Mouse (Mus musculus) macrophage (primary cell): ENCODE data around the gene Eno1. TPM values are rescaled to one million over a fixed set of nuclear protein-coding genes. Genes with fewer than 3 reads are reported as not detected.

Source experiments
- H3K27ac ChIP-seq: fragments of 350-480 bp; formaldehyde crosslinking; 2 replicates; pipeline ENCODE4 v1.9.0; 2021
- H3K36me3 ChIP-seq: fragments of 350-480 bp; formaldehyde crosslinking; 2 replicates; pipeline ENCODE4 v1.9.0; 2021; ENCODE audit errors: inconsistent target
- H3K4me3 ChIP-seq: fragments of 350-480 bp; formaldehyde crosslinking; 2 replicates; pipeline ENCODE4 v1.9.0; 2021; ENCODE audit errors: inconsistent target
- H3K79me2 ChIP-seq: fragments of 350-480 bp; formaldehyde crosslinking; 2 replicates; pipeline ENCODE4 v1.9.0; 2021; ENCODE audit errors: inconsistent target
- WGBS: methylation state at CpG from one replicate; pipeline ENCODE4 v1.1.7; 2026; ENCODE audit warnings: inconsistent platforms; ENCODE audit not compliant: missing documents; 5-methylcytosine and 5-hydroxymethylcytosine counted together
- polyA plus RNA-seq: library from polyadenylated mRNA; stranded (reverse); fragments of 250-400 nt; gene quantifications from 3 replicates; pipeline ENCODE4 v1.2.4, GENCODE M21; 2018; ENCODE audit warnings: inconsistent platforms

Eno1 gene
- polyA plus RNA-seq, 1 experiment from 2014 or later, result 167 TPM

DNA sequence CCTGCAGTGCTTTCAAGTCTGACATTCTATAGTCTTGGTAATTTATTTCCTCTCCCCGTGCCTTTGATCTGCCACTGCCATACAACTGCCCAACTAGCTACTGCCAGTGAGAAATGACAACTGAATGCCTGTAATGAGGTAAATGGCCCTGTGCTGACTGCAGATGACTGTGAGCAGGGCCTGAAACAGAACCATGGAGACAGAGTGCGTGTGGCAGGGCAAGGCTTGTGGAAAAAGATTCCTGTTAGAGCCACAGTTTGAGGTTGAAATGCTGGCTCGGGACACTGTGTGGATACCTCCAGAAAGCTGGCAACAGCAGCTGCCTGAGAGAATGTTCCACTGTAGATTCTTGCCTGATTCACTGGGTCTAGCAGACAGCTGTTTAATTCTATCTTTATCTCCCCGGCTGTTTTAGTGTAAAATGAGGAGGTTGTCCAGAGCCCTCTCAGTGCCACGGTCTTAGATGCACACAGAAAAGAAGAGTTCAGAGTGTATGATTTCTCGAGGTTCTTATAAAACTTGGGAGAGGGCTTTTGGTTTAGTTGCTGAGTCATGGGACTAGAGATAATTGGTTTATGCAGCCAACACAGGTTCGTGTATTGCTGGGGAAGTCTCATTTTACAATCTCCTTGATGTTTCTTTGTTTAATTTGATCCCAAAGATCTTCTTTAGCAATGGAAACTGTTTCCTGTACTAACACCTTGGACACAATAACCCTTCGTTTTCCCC, 1.8 kb upstream of the Eno1 start:
- H3K36me3 ChIP-seq, result no peaks in the 10 kb centered on the region
- 84% methylated on average over 8 of the region's 8 CpGs for WGBS
- peaks cover 28% of the 10 kb centered on the region for H3K79me2 ChIP-seq
- no peak overlapping the region for H3K27ac ChIP-seq
- no peak overlapping the region for H3K4me3 ChIP-seq

- Histone ChIP-seq H3K4me3 (no peak overlapping the region), H3K79me2 (peaks cover 36% of the 10 kb centered on the region), H3K27ac (0 out of 2 replicates have a peak overlapping the region, but pooled peaks have one; percentile 94), H3K36me3 (0 out of 2 replicates have a peak, but pooled peaks cover 2% of the 10 kb centered on the region)
- whole genome bisulfite sequencing, result 93% methylated on average over 4 of the region's 4 CpGs
Measured at GRCm38 (mm10) chr4:150235585-150235984, 936 bp upstream of the Eno1 start.

- peaks cover 5% of the 10 kb centered on the region; the same call in 1 of the 2 replicates for H3K36me3 ChIP-seq
- H3K27ac ChIP-seq, result peak overlapping the region; percentile 94
- WGBS, result 84% methylated on average over 8 of the region's 8 CpGs
- H3K4me3 ChIP-seq, result peak overlapping the region; percentile 29
- H3K79me2 ChIP-seq, result peaks cover 41% of the 10 kb centered on the region
Measured at GRCm38 (mm10) chr4:150236031-150236430, 490 bp upstream of the Eno1 start.

GRCm38 (mm10) chr4:150237636-150238361, 1.3 kb downstream of the Eno1 start:
- Histone ChIP-seq H3K27ac (peak overlapping the region; percentile 94), H3K79me2 (peaks cover 58% of the 10 kb centered on the region), H3K4me3 (peak overlapping the region; percentile 87), H3K36me3 (peaks cover 19% of the 10 kb centered on the region; the same call in 1 of the 2 replicates)
- WGBS, result 3% methylated on average over 21 of the region's 21 CpGs

DNA sequence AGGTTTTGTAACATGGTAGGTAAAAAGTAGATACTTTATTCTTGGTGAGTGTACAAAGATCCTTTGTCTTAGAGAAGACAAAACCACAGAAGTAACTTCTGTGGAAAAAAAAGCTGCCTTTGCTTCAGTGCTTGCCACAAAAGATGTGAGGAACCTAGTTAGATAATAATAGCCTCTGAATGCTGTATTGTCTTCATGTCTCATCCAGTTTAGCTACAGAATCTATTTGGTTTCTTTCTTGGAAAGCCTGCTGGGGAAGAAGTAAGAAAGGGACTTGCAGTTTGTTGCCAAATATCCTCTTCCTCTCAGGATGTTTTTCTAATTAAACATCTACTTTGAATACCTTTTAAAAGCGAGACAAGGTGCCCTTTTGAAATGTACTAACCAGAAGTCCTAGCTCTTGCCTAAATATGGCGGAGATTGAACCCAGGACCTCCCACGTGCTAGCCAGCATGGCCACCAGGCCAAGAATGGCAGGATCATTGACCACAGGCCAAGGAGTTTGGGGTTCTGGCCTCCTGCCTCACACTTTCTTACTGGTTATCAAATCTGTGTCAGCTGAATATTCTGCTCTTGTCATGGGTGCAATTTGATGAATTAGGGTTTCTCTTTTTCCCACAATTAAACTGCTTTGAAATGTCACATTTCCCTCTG, 2.0 kb downstream of the Eno1 start:
- 35% methylated on average over 3 of the region's 3 CpGs for WGBS
- Histone ChIP-seq H3K4me3 (peak overlapping the region; percentile 87), H3K27ac (peak overlapping the region; percentile 94), H3K36me3 (peaks cover 20% of the 10 kb centered on the region; the same call in 1 of the 2 replicates), H3K79me2 (peaks cover 66% of the 10 kb centered on the region)

DNA sequence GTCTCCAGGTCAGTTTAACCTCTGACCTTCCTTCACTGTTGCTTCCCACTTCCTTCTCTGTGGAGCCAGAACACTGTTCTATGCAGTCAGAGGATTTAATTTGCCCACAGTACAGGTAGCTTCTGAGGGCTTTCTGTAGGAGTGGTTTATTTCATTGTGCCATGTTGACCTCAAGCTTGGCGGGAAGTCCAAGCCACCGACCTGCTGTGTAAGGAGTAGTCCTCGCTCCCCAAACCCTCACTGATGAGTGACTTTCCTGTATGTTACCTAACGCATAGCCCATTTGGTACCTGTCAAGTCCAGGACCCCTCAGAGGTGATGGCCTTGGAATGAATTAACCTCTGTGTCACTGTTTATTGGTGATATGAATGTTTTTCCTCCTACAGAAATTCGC, 2.6 kb downstream of the Eno1 start:
- Histone ChIP-seq H3K27ac (peak overlapping the region; percentile 94), H3K4me3 (peak overlapping the region; percentile 87), H3K79me2 (peaks cover 71% of the 10 kb centered on the region), H3K36me3 (peaks cover 26% of the 10 kb centered on the region; the same call in 1 of the 2 replicates)
- WGBS, result 49% methylated on average over 5 of the region's 5 CpGs

DNA sequence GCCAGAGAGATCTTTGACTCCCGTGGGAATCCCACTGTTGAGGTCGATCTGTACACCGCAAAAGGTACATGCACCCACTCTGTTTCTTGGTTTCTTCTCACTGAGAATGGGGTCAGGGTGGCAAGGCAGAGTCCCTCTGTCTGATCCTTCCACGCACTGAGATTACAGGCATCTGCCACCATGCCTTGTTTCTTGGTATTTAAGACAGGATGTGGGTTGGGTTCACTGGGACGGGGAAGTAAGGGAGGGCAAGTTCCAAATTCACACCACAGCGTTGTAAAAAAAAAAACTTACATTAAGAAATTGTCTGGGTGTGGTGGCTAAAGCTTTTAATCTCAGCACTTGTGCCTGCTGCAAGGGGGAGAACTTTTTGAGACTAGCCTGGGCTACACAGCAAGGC, 3.0 kb downstream of the Eno1 start:
- H3K27ac ChIP-seq, result peak overlapping the region; percentile 94
- peaks cover 75% of the 10 kb centered on the region for H3K79me2 ChIP-seq
- H3K4me3 ChIP-seq, result peak overlapping the region; percentile 87; the same call in 1 of the 2 replicates
- peaks cover 30% of the 10 kb centered on the region for H3K36me3 ChIP-seq
- WGBS, result 26% methylated on average over 6 of the region's 6 CpGs

- WGBS, result 10% methylated on average over 6 of the region's 6 CpGs
- H3K36me3 ChIP-seq, result peaks cover 34% of the 10 kb centered on the region
- H3K79me2 ChIP-seq, result peaks cover 79% of the 10 kb centered on the region
- H3K27ac ChIP-seq, result peak overlapping the region; percentile 94
- H3K4me3 ChIP-seq, result peak overlapping the region; percentile 87; the same call in 1 of the 2 replicates
Measured at GRCm38 (mm10) chr4:150239951-150240368, 3.4 kb downstream of the Eno1 start.

GRCm38 (mm10) chr4:150240381-150240886, 3.9 kb downstream of the Eno1 start:
- WGBS, result 67% methylated on average over 1 of the region's 1 CpGs
- H3K79me2 ChIP-seq, result peaks cover 79% of the 10 kb centered on the region
- H3K27ac ChIP-seq, result peak overlapping the region; percentile 94
- peaks cover 39% of the 10 kb centered on the region for H3K36me3 ChIP-seq
- peak overlapping the region; percentile 87; the same call in 1 of the 2 replicates for H3K4me3 ChIP-seq

GRCm38 (mm10) chr4:150241708-150242107, 5.2 kb downstream of the Eno1 start:
- H3K4me3 ChIP-seq, result no peak overlapping the region
- H3K27ac ChIP-seq, result no peak overlapping the region
- 87% methylated on average over 4 of the region's 4 CpGs for WGBS
- H3K79me2 ChIP-seq, result peaks cover 79% of the 10 kb centered on the region
- H3K36me3 ChIP-seq, result peaks cover 52% of the 10 kb centered on the region

DNA sequence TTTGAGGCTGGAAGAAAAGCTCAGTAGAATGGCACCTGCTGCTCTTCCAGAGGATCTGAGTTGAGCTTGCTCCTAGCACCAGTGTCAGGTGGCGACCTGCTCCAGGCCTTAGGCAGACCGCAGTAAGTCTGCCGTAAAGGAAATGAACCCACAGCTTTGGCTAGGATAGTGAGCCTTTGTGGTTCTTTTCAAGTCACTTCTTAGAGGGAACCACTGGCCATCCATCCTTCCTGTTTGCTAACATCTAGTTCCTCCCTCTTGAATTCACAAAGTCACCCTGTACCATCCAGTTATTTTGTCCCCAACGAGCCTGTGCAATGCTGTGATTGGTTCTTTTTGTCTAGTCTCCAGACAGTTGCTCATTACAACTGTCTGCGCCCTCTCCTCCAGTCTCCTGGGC, 6.2 kb downstream of the Eno1 start:
- Histone ChIP-seq H3K27ac (no peak overlapping the region; the same call in 1 of the 2 replicates), H3K79me2 (peaks cover 71% of the 10 kb centered on the region), H3K36me3 (peaks cover 62% of the 10 kb centered on the region), H3K4me3 (no peak overlapping the region)
- 11% methylated on average over 5 of the region's 5 CpGs for WGBS

DNA sequence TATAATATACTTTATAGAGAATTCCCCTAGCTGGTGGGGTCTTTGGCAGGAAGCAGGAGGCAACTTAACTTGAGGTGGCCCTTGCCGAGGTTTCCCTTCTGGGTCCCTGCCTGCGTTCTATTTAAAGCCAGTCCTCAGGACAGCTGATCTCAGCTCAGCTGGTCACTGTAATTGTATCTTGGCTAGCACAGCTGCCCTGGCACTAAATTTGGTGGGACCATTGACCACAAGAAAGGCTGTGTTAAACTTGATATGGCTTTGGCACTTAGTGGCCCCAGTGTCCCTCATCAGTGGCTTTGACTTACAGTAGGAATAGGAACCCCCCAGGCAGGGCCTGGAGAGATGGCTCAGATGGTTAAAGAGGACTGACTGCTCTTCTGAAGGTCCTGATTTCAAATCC, 9.4 kb downstream of the Eno1 start:
- 93% methylated on average over 2 of the region's 2 CpGs for WGBS
- H3K79me2 ChIP-seq, result peaks cover 40% of the 10 kb centered on the region

DNA sequence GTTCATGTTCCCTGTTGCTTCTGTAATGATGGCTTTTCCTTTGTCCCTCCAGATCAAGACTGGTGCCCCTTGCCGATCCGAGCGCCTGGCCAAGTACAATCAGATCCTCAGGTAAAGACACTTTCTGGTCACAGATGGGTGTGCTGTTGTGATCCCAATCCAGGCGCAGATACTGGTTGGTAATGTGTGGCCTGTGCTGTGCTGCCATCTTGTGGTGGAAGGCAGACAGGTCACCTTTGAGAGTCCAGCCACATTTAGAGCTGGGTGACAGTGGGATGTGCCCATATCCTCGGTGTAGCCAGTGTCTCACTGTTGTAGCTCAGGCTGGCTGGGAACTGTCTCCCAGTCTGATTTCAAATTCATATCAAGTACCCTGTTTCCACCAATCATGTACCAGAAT, 11.5 kb downstream of the Eno1 start:
- peaks cover 59% of the 10 kb centered on the region for H3K36me3 ChIP-seq
- H3K4me3 ChIP-seq, result no peak overlapping the region
- H3K27ac ChIP-seq, result no peak overlapping the region
- H3K79me2 ChIP-seq, result peaks cover 18% of the 10 kb centered on the region
- WGBS, result 78% methylated on average over 5 of the region's 5 CpGs

More for the DNA sequence above, 9.4 kb downstream of the Eno1 start:
- no peak overlapping the region for H3K27ac ChIP-seq
- H3K36me3 ChIP-seq, result peaks cover 75% of the 10 kb centered on the region
- H3K4me3 ChIP-seq, result no peak overlapping the region

GRCm38 (mm10) chr4:150248917-150249316, 12.4 kb downstream of the Eno1 start:
- 87% methylated on average over 3 of the region's 5 CpGs for WGBS
- H3K79me2 ChIP-seq, result peaks cover 9% of the 10 kb centered on the region
- peaks cover 54% of the 10 kb centered on the region for H3K36me3 ChIP-seq

More at GRCm38 (mm10) chr4:150248917-150249316, 12.4 kb downstream of the Eno1 start:
- Histone ChIP-seq H3K4me3 (no peak overlapping the region), H3K27ac (no peak overlapping the region)
